7 mouse cellular contexts compared by ENCODE assay signal in the genomic region with DNA sequence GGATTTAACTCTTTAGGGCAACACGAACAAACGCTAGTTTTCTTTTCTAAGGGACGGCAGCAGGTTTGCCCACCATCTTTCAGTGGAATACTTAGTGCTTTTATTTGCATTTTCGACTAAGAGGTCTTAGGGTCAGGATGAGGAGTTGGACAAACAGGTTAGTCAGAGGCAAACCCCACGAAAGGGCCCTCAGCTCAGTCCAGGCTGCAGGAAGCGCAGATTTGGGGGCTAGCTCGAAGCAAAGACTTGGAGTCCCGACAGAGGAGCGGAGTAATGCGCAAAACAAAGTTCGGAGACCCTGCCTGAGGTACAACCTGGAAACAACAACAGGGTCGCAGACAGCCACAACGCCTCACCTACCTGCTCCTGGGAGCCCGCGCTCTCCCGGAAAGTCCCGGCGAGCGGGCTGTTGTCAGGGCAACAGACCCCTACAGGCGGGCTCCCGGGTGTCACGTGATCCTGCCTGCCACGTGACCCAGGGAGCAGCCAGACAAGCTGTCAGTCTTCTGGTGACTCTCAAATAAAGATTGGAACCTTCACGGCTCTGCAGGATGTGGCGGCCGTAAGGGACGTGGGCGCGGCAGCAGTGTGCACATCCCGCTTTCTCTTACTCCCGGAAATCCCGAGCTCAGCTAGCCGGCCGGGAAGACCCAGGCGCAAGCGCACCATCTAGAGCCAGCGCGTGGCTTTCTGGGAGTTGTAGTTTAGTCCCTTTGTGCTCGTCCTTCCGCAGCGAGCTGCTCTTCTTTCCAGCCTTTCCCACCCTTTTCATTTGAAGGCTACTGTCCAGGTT. TPM values are rescaled to one million over a fixed set of nuclear protein-coding genes. Genes with fewer than 3 reads are reported as not detected.
DNase-seq lines count a peak whose midpoint lies in the region; ATAC-seq lines count a peak whose summit lies in the region.

A gene (minus strand): TSS at position 634 of the 793 bp plus-strand sequence.

- H3K9me3 ChIP-seq in intestine, embryonic 15.5 days, result no peaks in the 10 kb centered on the region
- no peaks in the 10 kb centered on the region for H3K9me3 ChIP-seq in midbrain, embryonic 10.5 days (replicated peaks)

- intact Hi-C loops in gastrocnemius, postnatal 36 days (cut with DNase I), result no loop called here
- intact Hi-C loops in left cerebral cortex, postnatal 25 days (cut with DNase I), result no loop called here

- DNase-seq in adrenal gland, adult 2 months, result peak; percentile 92
- DNase-seq in embryo, embryonic 11.5 days (ENCODE audit: low read depth, low spot score), result peak; percentile 72
- DNase-seq in gastrocnemius, postnatal 36 days, result peak; percentile 76 to 88
- peak; percentile 95 for DNase-seq in left cerebral cortex, postnatal 25 days (ENCODE audit: low spot score in 2 of 2)
- peak; percentile 91 for DNase-seq in midbrain, embryonic 10.5 days (ENCODE audit: low spot score)
- DNase-seq in right cerebral cortex, postnatal 4 days, result peak; percentile 79

- peak within 1 kb of the TSS; percentile 74 for H3K4me2 ChIP-seq in intestine, embryonic 15.5 days (replicated peaks)

- H3K27me3 ChIP-seq in intestine, embryonic 15.5 days (replicated peaks), result no peaks in the 10 kb centered on the region
- H3K27me3 ChIP-seq in midbrain, embryonic 10.5 days (ENCODE audit: low read depth, poor library complexity, severe bottlenecking), result no peaks in the 10 kb centered on the region

- peak within 1 kb of the TSS; percentile 62 for H3K27ac ChIP-seq in intestine, embryonic 15.5 days
- H3K27ac ChIP-seq in midbrain, embryonic 10.5 days (replicated peaks), result peak within 1 kb of the TSS; percentile 88

- H3K9ac ChIP-seq in intestine, embryonic 15.5 days, result peak within 1 kb of the TSS; percentile 52

- H3K36me3 ChIP-seq in intestine, embryonic 15.5 days, result no peaks in the 10 kb centered on the region
- peaks cover 8% of the 10 kb centered on the region for H3K36me3 ChIP-seq in midbrain, embryonic 10.5 days

- under 1% methylated on average over 41 of the region's 41 CpGs for WGBS in intestine, embryonic 15.5 days
- under 1% methylated on average over 41 of the region's 41 CpGs for WGBS in midbrain, embryonic 10.5 days

- no peaks in the 10 kb centered on the region for H3K4me1 ChIP-seq in intestine, embryonic 15.5 days (replicated peaks)
- peaks cover 10% of the 10 kb centered on the region for H3K4me1 ChIP-seq in midbrain, embryonic 10.5 days

- peak; percentile 99 for ATAC-seq in intestine, embryonic 15.5 days

- H3K4me3 ChIP-seq in intestine, embryonic 15.5 days (replicated peaks), result peak within 1 kb of the TSS; percentile 72
- H3K4me3 ChIP-seq in midbrain, embryonic 10.5 days, result peak within 1 kb of the TSS; percentile 73

RNA-seq across cellular contexts. Expression of the gene that starts here (rescaled TPM):
- 1 to 10 TPM; 4.6 to 5.6 TPM for total RNA-seq in adrenal gland, adult 2 months (2021)
- polyA plus RNA-seq in adrenal gland, adult 2 months (2012; rRNA removed), result 0.54 and 0.61 TPM in 2 replicates
- total RNA-seq in gastrocnemius, postnatal 36 days (2021), result 1 to 10 TPM; 1.5 to 2.4 TPM
- 4.7 and 5.0 TPM in 2 replicates for polyA plus RNA-seq in intestine, embryonic 15.5 days (2015; fragmentation: Nextera tagmentation; extraction: Ambion mirVana)
- total RNA-seq in left cerebral cortex, postnatal 25 days (2021), result 10 to 100 TPM in 1 of 2 experiments, 1 to 10 TPM in 1; 10.0 to 10.2 TPM
- polyA plus RNA-seq in midbrain, embryonic 10.5 days (2016; fragmentation: Nextera tagmentation; extraction: Ambion mirVana), result 11.1 and 11.2 TPM in 2 replicates

Comparison
In these comparisons a context has a peak if more than half of its experiments do, and no peak if none do; other contexts are left out.
1. Peak in every context shown above with its lines: DNase-seq, ATAC-seq, H3K4me3 ChIP-seq and H3K27ac ChIP-seq.